Mouse (Mus musculus): ENCODE results near the gene Ubxn6. TPM values are rescaled to one million over a fixed set of nuclear protein-coding genes. Genes with fewer than 3 reads are reported as not detected.

Ubxn6 gene
- total RNA-seq, 2 experiments from 2014 or later = 83.3 to 87.4 TPM

DNA sequence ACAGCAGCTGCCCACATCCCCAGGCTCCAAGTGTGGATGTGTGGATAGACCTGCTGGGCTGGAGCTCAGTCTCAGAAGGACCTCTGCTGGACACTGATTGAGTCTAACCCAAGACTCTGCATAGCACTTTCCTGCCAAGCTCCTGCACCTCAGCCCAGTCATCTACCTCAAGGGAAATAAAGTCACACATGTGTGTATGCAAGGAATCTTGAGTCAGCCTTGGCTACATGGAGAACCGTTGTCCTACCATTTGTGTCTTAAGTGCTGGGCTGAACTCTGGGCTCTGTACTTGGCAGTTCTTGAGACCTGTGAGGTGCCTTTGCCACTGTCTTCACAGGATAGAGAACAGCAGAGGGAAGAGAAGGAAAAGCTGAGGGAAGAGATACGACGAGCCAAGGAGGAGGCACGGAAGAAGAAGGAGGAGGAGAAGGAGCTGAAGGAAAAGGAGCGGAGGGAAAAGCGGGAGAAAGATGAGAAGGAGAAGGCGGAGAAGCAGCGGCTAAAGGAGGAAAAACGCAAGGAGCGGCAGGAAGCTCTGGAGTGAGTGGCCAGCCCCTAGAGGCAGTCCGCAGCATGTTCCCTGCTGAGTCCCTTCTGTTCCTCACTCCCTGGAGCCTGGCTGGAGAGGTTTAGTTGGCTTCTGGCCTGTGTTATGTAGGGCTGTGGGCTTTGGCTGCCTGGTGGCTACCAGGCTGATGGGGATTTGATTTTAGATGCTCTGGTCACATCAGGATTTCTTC lies 17.3 kb downstream of the Ubxn6 start:
- no peak for DNase-seq (ENCODE audit: extremely low spot score in 1 of 2, low spot score in 1 of 2)

DNA sequence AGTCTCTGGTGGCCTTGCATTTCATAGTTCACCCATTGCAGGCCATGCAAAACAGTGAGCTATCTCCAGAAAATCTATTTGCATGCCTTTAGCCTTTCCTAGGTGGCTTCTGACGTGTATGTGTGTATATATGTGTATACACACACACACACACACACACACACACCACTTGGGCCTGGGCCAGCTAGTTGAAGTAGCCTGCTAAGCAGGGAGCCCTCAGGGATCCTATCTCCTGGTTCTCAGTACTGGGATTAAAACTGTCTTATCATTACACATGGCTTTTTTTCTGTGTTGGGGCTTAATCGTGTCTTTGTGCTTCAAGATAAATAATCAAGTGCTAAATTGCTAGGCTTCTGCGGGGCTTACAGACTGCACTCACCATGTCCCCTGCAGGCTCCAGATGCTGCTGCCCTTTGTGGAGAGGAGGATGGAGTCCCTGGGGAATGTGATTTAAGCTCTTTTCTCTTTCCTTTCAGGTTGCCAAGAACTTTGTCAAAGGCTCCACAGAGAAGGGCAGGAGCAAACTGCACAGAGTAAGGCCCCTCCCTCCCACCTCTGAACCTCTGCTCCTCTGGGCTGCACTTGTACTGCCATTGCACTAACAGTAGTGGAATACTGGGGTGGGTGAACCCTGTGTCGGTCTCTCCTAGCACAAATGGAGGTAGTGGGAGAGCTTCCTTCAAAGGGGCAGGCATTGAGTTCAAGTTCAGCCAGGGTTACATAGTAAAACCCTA lies 18.7 kb downstream of the Ubxn6 start:
- no peak for DNase-seq (ENCODE audit: extremely low spot score in 1 of 2, low spot score in 1 of 2)

DNA sequence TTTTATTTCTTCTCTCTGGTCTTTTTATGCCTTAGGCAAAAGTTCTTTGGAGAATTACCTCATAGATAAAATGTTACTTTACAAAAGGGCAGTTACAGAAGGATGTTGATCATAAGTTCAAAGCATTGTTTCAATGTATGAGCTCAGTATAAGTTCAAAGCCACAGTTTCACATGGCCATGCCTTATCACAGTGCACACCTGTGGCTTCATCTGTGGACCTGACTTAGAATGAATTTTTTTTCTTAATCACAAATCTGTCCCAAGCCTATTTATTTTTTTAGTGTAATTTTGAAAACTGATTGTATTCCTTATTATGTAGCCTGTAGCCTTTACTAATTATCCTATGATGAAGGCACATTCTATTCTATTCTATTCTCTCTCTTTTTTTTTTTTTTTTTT lies 19.9 kb downstream of the Ubxn6 start:
- no peak for DNase-seq (ENCODE audit: extremely low spot score in 1 of 2, low spot score in 1 of 2)

DNA sequence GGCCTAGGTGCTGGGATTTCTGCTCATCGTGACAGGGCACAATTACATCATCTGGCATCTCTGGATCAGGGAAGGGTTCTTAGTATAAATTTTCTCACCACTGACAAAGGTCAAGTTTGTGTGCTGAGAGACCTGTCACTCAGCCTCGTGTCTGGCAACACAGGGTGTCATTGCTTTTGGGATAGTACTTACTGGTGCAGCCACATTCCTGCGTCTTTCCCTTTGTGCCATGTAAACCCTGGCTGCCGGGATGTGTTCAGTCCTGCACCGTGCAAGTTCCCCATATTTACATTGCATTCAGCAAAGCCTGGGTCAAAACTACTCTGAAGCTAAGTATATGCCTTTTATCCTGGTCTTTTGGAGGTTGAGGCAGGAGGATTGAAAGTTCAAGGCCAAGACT lies 23.5 kb downstream of the Ubxn6 start:
- no peak for DNase-seq (ENCODE audit: extremely low spot score in 1 of 2, low spot score in 1 of 2)

DNA sequence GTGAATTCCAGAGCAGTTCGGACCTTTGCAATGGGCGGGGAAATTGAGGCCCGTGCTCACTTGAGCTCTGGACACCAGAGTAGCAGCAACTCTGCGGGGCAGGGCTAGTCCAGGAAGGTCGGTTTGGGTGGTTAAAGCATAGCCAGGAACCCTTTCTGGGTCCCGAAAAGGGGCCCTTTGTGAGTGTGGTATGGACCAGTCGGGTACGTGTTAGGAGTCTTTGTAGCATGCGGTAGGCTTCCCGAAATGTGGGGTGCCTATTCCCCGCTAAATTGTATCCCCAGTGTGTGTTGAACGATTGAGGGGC lies 34.0 kb downstream of the Ubxn6 start:
- no peak for DNase-seq (ENCODE audit: extremely low spot score in 1 of 2, low spot score in 1 of 2)

DNA sequence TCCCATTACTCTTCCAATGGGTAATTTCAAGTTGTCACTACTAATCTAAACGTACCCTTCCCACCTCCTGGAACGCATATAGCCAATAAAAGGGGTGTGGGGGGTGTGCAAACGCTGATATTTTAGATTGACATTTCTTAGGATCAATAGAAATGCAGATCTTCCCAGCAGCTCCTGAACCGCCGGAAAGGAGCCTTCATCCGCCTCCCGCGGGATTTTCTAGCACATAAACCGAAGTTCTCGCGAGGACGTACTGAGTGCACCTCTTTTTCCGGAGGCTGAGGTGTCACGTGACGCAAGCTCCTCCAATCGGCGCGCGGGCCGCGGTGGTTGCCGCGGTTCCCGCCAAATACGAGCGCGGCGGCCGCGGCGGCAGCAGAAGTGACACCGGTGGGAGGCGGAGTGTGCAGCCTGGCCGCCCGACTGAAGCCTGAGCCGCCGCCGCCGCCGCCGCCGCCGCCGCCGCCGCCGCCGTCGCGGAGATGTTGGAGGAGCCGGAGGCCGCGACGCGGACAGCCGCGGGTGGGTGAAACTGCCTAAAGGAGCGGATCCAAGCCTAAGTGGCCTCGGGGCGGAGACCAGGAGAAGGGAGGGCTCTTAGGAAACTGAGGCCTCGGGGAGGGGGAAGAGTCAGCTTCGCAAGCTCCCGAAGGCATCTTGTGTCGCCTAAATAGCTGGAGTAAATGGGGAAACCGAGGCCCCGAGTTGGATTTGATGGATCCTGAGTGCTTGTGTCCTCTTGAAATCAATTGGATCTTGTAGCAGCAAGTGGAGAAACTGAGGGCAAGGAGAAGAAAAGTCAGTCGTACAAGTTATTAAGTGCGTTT lies 34.6 kb downstream of the Ubxn6 start, which contains the start of gene Chaf1a:
Gene Chaf1a, plus strand, starts transcription at position 410 of the 827 bp plus-strand sequence.
- peak; percentile 85 to 89 for DNase-seq (ENCODE audit: extremely low spot score in 1 of 2, low spot score in 1 of 2)

DNA sequence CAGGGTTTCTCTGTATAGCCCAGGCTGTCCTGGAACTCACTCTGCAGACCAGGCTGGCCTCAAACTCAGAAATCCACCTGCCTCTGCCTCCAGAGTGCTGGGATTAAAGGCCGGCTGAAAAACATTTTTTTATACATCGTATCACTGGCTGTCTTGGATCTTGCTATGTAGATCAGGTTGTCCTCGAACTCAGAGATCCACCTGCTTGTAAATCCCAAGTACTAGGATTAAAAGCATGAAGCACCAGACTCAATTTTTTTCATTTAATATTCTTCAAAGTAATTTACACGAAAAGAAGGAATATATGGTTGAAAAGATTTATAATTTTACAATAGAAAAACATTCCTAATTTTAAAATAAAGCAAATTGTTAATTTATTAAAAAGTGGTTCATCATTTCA lies 35.5 kb downstream of the Ubxn6 start:
- no peak for DNase-seq (ENCODE audit: extremely low spot score in 1 of 2, low spot score in 1 of 2)

DNA sequence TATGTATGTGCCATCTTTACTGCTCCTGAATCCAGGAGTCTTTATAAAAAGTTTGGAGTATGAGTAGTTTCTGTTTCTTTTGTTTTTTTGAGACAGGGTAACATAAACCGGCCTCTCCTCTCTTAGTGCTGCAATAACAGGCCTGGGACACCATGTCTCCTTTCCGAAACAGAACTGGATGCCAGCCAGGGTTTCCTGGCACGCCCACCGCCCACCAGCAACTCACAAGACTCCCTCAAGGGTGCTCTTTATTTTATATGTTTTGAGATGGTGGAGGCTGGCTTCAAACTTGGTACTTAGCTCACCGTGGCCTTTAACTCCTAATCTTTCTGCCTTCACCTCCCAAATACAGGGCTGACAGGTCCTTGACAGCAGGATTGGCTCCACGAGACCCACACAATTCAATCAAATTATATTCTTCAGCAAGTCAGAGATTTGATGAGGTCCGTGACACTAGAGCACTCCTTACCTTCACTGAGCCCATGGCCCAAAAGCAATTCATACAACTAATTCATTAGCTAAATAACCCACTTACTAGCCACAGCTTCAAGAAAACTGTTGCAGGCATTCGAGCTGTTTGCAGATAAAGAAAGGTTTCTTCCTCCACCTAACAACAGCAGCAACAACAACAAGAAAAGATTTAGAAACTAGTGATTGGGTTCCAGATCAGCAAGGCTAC lies 36.1 kb downstream of the Ubxn6 start:
- no peak for DNase-seq (ENCODE audit: extremely low spot score in 1 of 2, low spot score in 1 of 2)

DNA sequence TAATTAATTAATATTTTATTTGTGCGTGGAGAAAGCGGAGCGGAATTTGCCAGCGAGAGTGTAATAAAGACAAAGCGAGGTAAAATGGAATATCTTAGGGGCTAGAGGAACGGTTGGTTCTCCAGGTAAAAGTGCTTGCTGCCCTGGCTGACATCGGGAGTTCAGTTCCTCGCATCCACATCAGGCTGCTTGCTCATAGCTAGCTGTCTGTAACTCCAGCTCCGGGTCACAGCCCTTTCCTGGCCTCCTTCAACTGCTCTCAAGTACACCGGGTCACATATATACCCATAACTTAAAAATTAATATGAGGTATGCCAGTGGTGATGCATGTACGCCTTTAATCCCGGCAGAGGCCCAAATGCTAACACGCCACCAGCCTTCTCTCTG lies 37.9 kb downstream of the Ubxn6 start:
- no peak for DNase-seq (ENCODE audit: extremely low spot score in 1 of 2, low spot score in 1 of 2)

DNA sequence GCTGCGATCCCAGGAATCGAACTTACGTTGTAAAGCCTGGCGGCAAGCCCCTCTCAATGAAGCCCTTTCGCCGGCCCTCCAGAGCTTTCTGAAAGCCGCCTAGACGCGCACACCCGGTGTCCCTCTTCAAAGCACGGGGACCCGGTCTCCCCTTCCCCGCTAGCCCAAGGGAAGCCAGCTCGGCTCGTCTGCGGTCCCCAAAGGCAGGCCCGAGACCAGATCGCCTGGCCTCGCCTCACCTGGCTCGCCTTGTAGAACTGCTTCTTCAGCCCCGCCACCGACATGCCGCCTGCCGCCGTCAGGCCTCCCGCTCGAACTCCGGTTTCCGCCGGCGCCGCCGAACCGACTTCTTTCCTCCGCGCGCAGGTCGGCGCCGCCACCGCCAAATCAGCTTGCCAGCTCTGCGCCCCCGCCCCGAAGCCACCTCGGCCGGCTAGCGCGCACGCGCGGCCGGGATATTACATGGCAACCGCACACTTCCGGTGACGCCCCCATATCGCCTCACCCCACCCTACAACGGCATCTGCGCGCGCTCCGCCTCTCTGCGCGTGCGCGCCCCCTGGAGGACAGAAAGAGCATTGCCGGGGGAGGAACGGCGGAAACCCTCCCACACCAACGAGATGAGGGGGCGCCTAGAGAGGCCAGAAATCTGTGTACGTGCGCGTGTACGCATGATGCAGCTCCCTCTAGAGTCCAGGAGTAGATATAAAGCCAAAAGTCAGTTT lies 38.5 kb downstream of the Ubxn6 start, which contains the start of gene Sh3gl1:
Gene Sh3gl1, minus strand, starts transcription at position 460 of the 725 bp plus-strand sequence.
- DNase-seq (ENCODE audit: extremely low spot score in 1 of 2, low spot score in 1 of 2) = peak; percentile 98 to 99

DNA sequence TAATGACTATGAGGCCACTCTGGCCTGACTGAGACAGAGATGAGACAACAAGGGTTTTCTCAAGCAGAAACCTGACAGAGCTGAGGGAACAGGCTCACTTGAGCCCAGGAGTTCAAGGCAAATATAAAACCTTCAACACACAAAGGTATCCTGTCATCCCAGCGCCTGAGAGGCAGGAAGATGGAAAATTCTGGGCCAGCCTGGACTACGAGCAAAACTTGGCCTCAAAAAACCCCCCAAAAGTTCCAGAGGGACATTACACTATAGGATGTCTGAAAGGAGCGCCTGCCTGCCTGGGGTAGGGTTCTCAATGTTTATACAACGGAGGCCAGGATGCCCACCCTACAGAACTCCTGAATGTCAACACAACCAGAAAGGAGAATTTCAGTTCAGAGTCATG lies 39.6 kb downstream of the Ubxn6 start:
- DNase-seq (ENCODE audit: extremely low spot score in 1 of 2, low spot score in 1 of 2) = no peak

DNA sequence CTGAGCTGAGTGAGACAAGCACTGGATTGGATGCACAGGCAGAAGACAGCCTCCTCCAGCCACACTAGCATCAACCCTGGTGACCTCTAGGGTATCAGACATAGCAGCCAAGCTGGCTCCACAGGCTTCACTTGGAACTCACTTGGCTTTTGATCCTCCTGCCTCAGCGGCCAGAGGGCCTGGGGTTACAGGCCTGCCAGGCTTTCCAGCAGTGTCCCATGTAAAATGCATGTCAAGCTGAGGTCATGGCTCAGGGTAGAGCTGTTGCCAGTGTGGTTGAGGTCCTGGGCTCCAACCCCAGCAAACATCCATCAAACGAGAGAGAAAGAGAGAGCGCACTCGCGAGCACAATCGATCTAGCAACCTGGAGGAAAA lies 40.1 kb downstream of the Ubxn6 start:
- no peak for DNase-seq (ENCODE audit: extremely low spot score in 1 of 2, low spot score in 1 of 2)

DNA sequence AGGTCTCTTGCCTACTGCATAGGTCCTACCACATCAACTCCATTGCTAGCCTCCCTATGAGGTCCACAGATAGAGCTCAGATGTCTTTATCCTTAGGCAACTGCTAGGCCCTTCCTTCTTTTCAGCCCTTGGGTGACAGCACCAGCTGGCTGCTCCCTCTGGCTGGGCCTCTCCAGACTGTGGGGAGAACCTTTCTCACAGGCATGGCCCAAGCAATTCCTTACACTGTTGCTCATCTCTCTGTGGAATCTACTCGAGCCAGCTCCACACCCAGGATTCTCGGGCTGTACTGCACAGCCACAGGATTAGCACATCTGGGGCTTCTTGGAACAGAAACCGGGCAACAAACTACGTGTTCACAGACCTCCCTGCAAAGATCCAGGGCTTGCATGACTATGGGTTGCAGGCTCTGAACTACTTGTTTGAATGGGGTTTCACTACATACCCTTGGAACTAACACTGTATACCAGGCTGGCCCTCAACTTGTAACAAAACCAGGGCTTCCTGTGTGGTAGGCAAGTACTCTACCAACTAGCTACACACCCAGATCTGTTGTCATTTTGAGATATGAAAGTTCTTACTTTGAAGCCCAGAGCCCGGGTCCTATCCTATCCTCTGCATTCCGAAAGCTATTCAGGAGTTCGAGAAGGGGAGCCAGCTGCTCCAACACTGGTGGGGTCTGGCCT lies 40.6 kb downstream of the Ubxn6 start:
- no peak for DNase-seq (ENCODE audit: extremely low spot score in 1 of 2, low spot score in 1 of 2)

DNA sequence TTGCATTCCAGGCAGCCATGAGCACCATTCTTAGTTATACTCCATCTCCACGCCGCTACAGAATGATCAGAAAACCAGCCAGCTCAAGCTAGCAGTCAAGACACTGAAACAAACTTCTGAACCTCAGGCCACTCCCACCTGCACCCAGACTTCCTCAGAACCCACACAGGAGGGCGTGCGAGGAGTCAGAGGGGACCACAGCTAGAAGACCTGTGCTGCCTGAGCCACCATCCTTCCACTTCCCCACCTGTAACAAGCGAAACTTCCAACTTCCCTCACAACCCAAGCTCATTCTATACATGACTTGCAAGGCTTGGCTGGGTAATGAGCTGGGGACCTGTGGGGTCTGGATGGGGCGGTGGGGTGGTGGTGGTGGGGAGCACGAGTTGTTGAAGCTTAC lies 42.0 kb downstream of the Ubxn6 start:
- DNase-seq (ENCODE audit: extremely low spot score in 1 of 2, low spot score in 1 of 2) = no peak

DNA sequence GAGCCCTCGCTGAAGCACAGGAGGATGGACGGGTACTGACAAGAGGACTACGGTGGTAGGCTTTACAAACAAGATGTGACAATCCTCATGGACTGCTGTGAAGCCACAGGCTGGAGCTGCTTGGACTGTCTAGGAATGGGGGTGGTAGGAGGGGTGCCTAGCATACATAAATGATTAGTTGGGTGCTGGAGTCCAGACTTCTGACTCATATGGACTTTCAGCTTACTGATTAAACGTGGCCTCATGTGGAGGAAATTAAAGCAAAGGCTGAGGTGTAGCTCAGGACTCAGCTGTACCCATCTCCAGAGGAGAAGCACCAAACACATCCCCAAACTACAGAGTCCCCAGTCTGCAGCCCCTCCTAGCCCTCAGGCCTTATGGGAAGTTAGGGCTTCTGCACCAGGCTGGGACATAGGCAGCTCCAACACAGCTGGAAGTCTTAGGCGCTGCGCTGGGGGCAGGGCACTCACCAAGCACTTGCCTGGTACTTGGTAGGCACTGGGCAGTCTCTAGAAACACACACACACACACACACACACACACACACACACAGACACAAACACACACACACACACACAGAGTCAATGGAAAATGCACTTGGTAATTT lies 42.6 kb downstream of the Ubxn6 start:
- DNase-seq (ENCODE audit: extremely low spot score in 1 of 2, low spot score in 1 of 2) = no peak

DNA sequence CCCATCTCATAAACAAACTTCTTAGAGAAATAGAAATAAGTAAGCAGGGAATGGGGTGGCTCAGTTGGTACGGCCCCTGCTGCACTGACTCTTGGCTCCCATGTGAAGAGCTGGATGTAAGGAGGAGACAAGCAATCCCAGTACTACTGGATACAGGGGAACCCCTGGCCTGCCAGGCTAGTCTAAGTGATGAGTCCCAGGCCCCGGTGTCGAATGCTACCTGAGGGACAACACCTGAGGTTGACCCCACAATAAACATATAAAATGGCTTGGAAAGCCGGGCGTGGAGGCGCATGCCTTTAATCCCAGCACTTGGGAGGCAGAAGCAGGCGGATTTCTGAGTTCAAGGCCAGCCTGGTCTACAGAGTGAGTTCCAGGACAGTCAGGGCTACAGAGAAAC lies 43.4 kb downstream of the Ubxn6 start:
- no peak for DNase-seq (ENCODE audit: extremely low spot score in 1 of 2, low spot score in 1 of 2)

DNA sequence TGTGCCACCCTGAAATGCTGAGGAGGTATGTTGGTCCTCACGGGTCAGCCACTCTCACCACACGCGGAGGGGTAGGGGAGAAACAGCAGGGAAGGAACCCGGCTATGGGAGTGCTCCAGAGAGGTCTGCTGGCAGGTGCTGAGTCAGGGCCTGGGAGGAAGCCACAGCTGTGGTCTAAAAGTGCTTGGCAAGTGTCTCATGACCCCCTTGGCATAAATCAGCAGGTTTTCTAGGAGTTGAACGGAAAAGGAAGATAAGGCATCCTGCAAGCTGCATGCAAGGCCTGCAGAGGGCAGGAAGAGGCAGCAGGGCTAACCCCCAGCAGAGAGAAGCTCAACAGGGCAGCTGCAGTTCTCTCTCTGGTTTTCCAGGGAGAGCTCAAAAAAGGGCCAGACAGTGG lies 43.9 kb downstream of the Ubxn6 start:
- DNase-seq (ENCODE audit: extremely low spot score in 1 of 2, low spot score in 1 of 2) = no peak

DNA sequence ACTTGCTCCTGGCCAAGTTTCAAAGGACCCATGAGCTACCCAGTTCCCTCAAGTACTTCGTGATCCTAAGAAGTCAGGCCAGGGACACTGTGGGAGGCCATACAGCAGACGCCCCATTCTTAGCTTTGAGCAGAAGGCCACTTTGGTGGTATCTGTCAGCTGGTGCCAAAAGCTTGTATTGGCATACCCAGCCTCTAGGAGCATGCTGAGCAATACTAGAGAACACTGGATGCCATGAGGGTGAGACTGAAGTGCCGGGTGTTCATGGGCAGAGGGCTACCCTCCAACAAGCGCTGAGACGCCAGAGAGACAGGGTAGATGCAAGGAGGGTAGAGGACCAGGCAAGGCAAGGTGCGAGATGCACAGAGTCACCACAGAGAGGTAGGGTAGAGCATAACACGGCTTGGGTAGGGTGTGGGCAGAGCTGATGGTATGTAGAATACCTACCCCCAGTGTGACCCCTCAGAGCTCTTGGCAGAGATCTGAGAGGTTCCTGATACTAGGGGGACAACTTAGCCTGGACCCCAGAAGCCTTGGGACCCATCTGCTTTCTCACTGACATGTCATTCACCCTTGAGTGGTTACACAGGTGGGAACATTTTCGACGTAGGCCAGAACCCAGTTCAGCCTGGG lies 44.5 kb downstream of the Ubxn6 start:
- no peak for DNase-seq (ENCODE audit: extremely low spot score in 1 of 2, low spot score in 1 of 2)
